Mouse (Mus musculus) spleen, adult 2 months (tissue): ENCODE data around the gene Timm8a2. TPM values are rescaled to one million over a fixed set of nuclear protein-coding genes. Genes with fewer than 3 reads are reported as not detected.

ENCODE experiments used
- DNase-seq, 2 experiments: peaks; one replicate each; pipeline versions ENCODE4 v3.0.0 to v3.0.0-alpha.2; 2012 to 2021; ENCODE audit warnings: low spot score in 2 of 2, low read depth in 1 of 2
- H3K27ac ChIP-seq: fragments of 200-500 bp; 2 replicates; pipeline ENCODE4 v1.5.1; 2012; ENCODE audit warnings: low read length, inconsistent platforms; ENCODE audit not compliant: insufficient read depth
- H3K27me3 ChIP-seq: fragments of 200-500 bp; 2 replicates; pipeline ENCODE4 v1.6.1; 2012; ENCODE audit warnings: mild to moderate bottlenecking, moderate library complexity, low read length, inconsistent platforms; ENCODE audit not compliant: control insufficient read depth, insufficient read depth
- H3K36me3 ChIP-seq: fragments of 200-500 bp; 2 replicates; pipeline ENCODE4 v1.6.1; 2012; ENCODE audit warnings: mild to moderate bottlenecking, low read length, inconsistent platforms; ENCODE audit not compliant: control insufficient read depth, insufficient read depth
- H3K4me1 ChIP-seq: fragments of 200-500 bp; 2 replicates; pipeline ENCODE4 v1.6.1; 2011; ENCODE audit warnings: inconsistent platforms; ENCODE audit not compliant: control insufficient read depth, insufficient read depth, insufficient read length
- H3K4me3 ChIP-seq: fragments of 200-500 bp; 2 replicates; pipeline ENCODE4 v1.5.1; 2011; ENCODE audit warnings: mild to moderate bottlenecking, inconsistent platforms; ENCODE audit not compliant: insufficient read depth, insufficient read length; ENCODE audit errors: extremely low read depth
- CTCF ChIP-seq: fragments of 200-500 bp; IDR thresholded peaks from 2 replicates; pipeline ENCODE4 v1.5.1; 2011; ENCODE audit warnings: mild to moderate bottlenecking, inconsistent platforms; ENCODE audit not compliant: insufficient read depth, insufficient read length, insufficient replicate concordance; ENCODE audit errors: extremely low read depth
- POLR2A ChIP-seq: fragments of 200-500 bp; IDR thresholded peaks from 2 replicates; pipeline ENCODE4 v1.6.1; 2011; ENCODE audit warnings: low read depth, low read length, inconsistent platforms
- WGBS: fragments of 180-500 bp; shearing (Covaris S2); methylation state at CpG from one replicate; pipeline ENCODE4 v1.1.7; 2018; 5-methylcytosine and 5-hydroxymethylcytosine counted together
- polyA plus RNA-seq: library from polyadenylated mRNA; depleted of rRNA; stranded (reverse); fragments of >200 nt; gene quantifications from 2 replicates; pipeline ENCODE4 v1.2.3, GENCODE M21; 2012; rRNA removed

Timm8a2 gene
- polyA plus RNA-seq = 0.20 and 0.23 TPM in 2 replicates

DNA sequence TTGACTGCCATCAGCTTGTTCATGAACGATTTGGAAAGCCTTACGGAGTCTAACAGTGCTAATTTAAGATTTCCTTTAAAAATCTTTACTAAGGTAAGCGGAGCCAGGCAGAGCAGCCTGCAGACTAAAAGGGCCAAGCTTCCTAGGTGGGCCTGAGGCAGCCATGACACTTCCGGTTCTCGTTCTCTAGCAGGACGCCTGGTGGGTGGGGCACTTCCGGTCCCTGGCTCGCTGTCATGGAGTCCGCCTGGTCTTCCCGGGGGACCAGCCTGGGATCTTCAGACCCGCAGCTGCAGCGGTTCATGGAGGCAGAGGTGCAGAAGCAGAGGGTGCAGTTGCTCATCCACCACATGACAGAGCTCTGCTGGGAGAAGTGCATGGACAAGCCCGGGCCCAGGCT is at the start of gene Timm8a2:
Gene Timm8a2, plus strand, starts transcription at position 224 of the 400 bp plus-strand sequence.
- Histone ChIP-seq H3K4me3 (no peak within 1 kb of the TSS), H3K27ac (no peak within 1 kb of the TSS), H3K4me1 (peaks cover 31% of the 10 kb centered on the region), H3K36me3 (no peaks in the 10 kb centered on the region), H3K27me3 (no peaks in the 10 kb centered on the region)
- no peak for DNase-seq
- 92% methylated on average over 13 of the region's 13 CpGs for WGBS
- no peak for TF ChIP-seq CTCF
- no peak for TF ChIP-seq POLR2A

DNA sequence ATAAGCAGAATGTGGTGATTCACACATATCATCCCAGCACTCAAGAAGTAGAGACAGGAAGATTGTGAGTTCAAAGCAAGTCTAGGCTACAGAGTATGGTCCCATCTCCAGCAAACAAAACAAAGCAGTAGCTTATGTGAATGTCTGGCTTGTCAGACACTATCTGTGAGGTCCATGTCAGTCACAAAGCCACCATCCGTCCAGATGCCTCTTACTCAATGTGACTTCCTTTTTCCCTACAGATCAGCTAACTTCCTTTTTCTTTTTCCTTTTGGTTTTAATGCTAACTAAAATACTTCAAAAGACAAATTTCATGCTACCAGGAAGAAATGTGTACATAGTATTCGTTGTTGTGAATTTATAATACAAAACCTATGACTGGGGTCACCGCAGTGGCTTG is 49.0 kb upstream of the Timm8a2 start:
- WGBS = 21% methylated on average over 3 of the region's 3 CpGs

DNA sequence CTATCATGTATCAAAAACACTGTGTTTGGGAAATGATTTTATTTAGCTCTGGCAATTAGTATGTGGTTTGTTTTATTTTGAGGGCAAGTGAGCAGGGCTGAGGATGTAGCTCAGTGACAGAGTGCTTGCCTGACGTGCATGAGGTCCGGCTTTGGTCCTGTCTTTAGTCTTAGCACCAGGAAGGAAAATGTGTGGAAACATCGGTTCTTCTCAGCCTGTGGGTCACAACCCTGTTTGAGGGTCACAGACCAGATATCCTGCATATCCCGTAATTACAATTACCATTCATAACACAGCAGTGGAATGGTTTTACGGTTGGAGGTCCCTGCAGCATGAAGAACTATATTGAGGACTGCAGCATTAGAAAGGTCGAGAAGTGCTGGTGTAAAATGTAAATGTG is 48.4 kb upstream of the Timm8a2 start:
- Histone ChIP-seq H3K4me1 (peaks cover 19% of the 10 kb centered on the region), H3K27ac (peak overlapping the region; percentile 33; the same call in 1 of the 2 replicates), H3K4me3 (no peak overlapping the region), H3K27me3 (no peaks in the 10 kb centered on the region), H3K36me3 (0 out of 2 replicates have a peak, but pooled peaks cover 1% of the 10 kb centered on the region)
- no peak for TF ChIP-seq CTCF
- no peak for TF ChIP-seq POLR2A
- 73% methylated on average over 6 of the region's 6 CpGs for WGBS
- no peak for DNase-seq

More for the DNA sequence above, 49.0 kb upstream of the Timm8a2 start:
- no peaks in the 10 kb centered on the region for H3K27me3 ChIP-seq
- no peak overlapping the region for H3K4me3 ChIP-seq
- TF ChIP-seq CTCF = no peak
- no peak for TF ChIP-seq POLR2A
- peaks cover 19% of the 10 kb centered on the region for H3K4me1 ChIP-seq
- no peak for DNase-seq
- no peak overlapping the region for H3K27ac ChIP-seq
- H3K36me3 ChIP-seq = 0 out of 2 replicates have a peak, but pooled peaks cover 1% of the 10 kb centered on the region

DNA sequence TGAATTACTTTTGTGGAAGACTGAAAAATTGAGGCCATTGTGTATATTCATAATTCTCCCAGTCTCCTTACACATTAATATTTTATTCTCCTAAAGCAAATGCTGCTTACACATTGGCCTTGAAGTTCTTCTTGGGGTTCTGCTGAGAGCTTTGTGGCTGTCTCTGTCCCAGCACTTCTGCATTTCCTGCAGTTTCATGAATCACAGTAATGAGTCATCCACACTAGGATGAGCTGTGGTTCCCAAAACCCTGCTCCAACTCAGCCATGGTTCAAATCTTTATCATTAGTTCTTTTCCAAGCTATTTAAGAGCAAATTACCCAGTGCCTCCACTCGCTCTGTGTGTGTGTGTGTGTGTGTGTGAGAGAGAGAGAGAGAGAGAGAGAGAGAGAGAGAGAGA is 47.2 kb upstream of the Timm8a2 start:
- DNase-seq = no peak
- Histone ChIP-seq H3K27me3 (no peaks in the 10 kb centered on the region), H3K4me3 (no peak overlapping the region), H3K27ac (peak overlapping the region; percentile 47), H3K4me1 (peaks cover 26% of the 10 kb centered on the region), H3K36me3 (no peaks in the 10 kb centered on the region)
- no peak for TF ChIP-seq CTCF
- no peak for TF ChIP-seq POLR2A
- WGBS = 71% methylated on average over 1 of the region's 1 CpGs

DNA sequence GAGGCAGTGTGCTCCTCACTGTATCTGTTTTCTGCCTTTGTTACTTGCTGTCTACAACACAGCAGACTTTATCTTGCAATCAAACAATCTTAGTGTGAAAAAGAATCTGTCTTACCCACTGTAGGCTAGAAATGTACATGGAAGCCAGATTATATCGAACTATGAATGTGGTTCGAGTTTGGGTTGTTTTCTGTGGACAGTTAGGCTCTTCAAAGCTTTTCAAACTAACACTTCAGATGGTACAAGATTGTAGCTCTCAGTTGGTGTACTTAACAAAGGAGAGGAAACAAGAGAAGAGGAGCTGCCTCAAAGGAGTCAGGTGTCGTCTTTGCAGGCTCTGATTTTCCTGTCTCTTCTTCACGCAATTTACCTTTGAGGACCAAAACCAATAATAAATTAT is 46.8 kb upstream of the Timm8a2 start:
- Histone ChIP-seq H3K36me3 (no peaks in the 10 kb centered on the region), H3K4me1 (peaks cover 27% of the 10 kb centered on the region; the same call in 1 of the 2 replicates), H3K4me3 (no peak overlapping the region), H3K27ac (peak overlapping the region; percentile 47), H3K27me3 (no peaks in the 10 kb centered on the region)
- TF ChIP-seq CTCF = no peak
- no peak for TF ChIP-seq POLR2A
- no peak for DNase-seq
- 72% methylated on average over 4 of the region's 4 CpGs for WGBS

DNA sequence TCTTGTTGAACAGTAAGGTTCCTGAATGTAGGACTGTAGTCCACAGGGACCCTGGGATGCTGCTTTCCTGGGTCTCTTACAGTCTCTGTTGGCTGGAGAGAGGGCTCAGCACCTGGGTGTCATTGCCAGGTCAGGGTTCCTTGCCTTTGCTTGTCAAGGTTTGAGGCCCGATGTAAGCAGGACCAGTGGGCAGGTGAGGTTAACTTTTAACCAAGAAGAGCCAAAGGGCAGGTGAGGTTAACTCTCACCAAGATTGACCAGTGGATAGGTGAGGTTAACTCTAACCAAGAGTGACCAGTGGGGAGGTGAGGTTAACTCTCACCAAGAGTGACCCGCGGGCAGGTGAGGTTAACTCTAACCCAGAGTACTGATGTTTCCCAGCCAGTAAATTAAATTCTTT is 45.1 kb upstream of the Timm8a2 start:
- H3K4me3 ChIP-seq = no peak overlapping the region
- no peak overlapping the region for H3K27ac ChIP-seq
- H3K27me3 ChIP-seq = no peaks in the 10 kb centered on the region
- TF ChIP-seq POLR2A = no peak
- no peak for TF ChIP-seq CTCF
- peaks cover 30% of the 10 kb centered on the region; the same call in 1 of the 2 replicates for H3K4me1 ChIP-seq
- WGBS = 97% methylated on average over 3 of the region's 3 CpGs
- no peak for DNase-seq
- no peaks in the 10 kb centered on the region for H3K36me3 ChIP-seq

DNA sequence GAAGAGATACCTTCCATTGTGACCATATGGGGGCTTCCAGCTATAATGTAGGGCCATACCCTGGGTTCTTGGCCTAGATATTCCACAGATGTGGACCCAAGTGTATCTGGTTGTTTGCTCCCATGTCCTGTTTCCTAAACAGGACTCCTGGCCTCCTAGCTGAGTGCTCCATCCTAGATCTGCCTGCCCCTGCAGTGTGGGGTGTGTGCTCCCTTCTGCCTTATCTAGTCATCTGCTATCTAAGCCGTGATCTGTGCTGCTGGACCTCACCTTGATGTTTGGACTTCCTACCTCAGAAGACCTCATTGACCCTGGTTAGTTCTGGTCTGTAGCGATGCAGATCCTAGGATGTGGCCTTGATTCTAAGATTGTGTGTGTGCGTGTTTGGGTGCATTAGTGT is 44.6 kb upstream of the Timm8a2 start:
- H3K4me1 ChIP-seq = peaks cover 32% of the 10 kb centered on the region; the same call in 1 of the 2 replicates
- no peaks in the 10 kb centered on the region for H3K36me3 ChIP-seq
- no peaks in the 10 kb centered on the region for H3K27me3 ChIP-seq
- H3K27ac ChIP-seq = no peak overlapping the region
- no peak overlapping the region for H3K4me3 ChIP-seq
- TF ChIP-seq POLR2A (no peak), CTCF (no peak)
- no peak for DNase-seq
- WGBS = 95% methylated on average over 3 of the region's 3 CpGs

DNA sequence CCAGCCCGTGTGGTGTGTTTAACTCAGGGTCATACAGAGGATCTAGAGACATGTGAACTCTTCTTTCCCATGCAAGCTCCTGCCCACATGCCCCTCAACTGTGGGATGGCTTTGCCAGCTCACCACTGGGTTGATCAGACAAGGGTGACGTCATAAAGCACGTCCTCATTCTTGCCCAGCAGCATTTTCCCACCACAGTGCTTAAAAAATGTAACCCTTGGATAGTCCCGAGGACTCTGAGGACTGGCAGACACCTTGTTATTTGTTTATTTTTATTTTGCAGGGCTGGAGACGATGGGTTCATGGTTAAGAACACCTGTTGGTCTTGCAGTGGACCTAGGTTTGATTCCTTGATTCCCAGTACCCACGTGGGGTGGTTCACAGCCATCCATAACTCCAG is 43.6 kb upstream of the Timm8a2 start:
- H3K27ac ChIP-seq = no peak overlapping the region
- H3K27me3 ChIP-seq = no peaks in the 10 kb centered on the region
- H3K4me1 ChIP-seq = peaks cover 37% of the 10 kb centered on the region
- H3K4me3 ChIP-seq = no peak overlapping the region
- 92% methylated on average over 6 of the region's 6 CpGs for WGBS
- DNase-seq = no peak
- H3K36me3 ChIP-seq = no peaks in the 10 kb centered on the region
- TF ChIP-seq POLR2A (no peak), CTCF (no peak)
